Comparison of ENCODE assay signal across 18 mouse cellular contexts in the genomic region with DNA sequence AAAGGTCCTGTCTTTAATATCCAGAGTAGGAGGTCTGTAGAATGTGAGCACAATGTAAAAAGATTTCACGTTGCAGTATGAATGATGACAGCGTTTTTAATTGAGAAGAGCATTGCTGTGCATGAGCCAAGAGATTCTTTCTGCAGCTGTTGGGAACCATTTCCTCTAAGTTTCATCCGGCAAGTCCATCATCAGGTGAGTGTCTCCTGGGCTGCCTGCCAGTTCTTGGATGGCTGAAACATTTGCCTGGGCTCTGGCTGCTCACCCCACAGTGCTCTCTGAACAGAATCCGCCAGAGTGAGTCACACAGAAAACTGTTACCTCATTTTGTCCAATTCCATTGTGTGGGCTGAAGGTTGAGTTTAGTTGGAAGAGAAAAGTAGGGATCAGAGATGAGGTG. TPM values are rescaled to one million over a fixed set of nuclear protein-coding genes. Genes with fewer than 3 reads are reported as not detected.
"Had no signal": no experiment of that assay in that cellular context is flagged by ENCODE, and none has a peak within 500 bp of the region (broad histone marks: within the 10 kb centered on the region; RNA-seq: fewer than 3 reads in every experiment).

No protein-coding gene starts in this region.

- H3K4me3 ChIP-seq: limb, embryonic 12.5 days; midbrain, embryonic 10.5 days; neural tube, embryonic 12.5 days; stomach, embryonic 15.5 days had no signal

- H3K9me3 ChIP-seq: limb, embryonic 12.5 days; midbrain, embryonic 10.5 days; neural tube, embryonic 12.5 days; stomach, embryonic 15.5 days had no signal

- DNase-seq: kidney, adult 2 months; kidney, postnatal 25 days; liver; lung, adult 18-20 months; lung, postnatal 4 days; midbrain, embryonic 14.5 days; right cerebral cortex, postnatal 14 days; thymus, postnatal 4 days had no signal

- H3K4me2 ChIP-seq: limb, embryonic 12.5 days; neural tube, embryonic 12.5 days; stomach, embryonic 15.5 days had no signal

- H3K36me3 ChIP-seq: limb, embryonic 12.5 days; midbrain, embryonic 10.5 days; neural tube, embryonic 12.5 days; stomach, embryonic 15.5 days had no signal

- H3K27ac ChIP-seq: limb, embryonic 12.5 days; liver, embryonic 14.5 days; midbrain, embryonic 10.5 days; neural tube, embryonic 12.5 days; stomach, embryonic 15.5 days had no signal

- H3K9ac ChIP-seq: limb, embryonic 12.5 days; liver, embryonic 14.5 days; neural tube, embryonic 12.5 days; stomach, embryonic 15.5 days had no signal

- H3K27me3 ChIP-seq: neural tube, embryonic 12.5 days; stomach, embryonic 15.5 days had no signal

- H3K4me1 ChIP-seq: limb, embryonic 12.5 days; midbrain, embryonic 10.5 days; neural tube, embryonic 12.5 days; stomach, embryonic 15.5 days had no signal

RNA-seq across cellular contexts. Expression of a gene that starts 11.7 kb away (rescaled TPM):
- total RNA-seq: left cerebral cortex, adult 8-10 months; left cerebral cortex, postnatal 36 days; megakaryocyte, adult 5-6 weeks; neutrophil, adult 5-6 weeks had no signal
- polyA plus RNA-seq: kidney, adult 2 months; limb, embryonic 12.5 days; liver, embryonic 14.5 days; midbrain, embryonic 10.5 days; midbrain, embryonic 14.5 days; spleen, adult 2 months had no signal

RNA-seq across cellular contexts. Expression of a gene that starts 36.8 kb away (rescaled TPM):
- total RNA-seq: megakaryocyte, adult 5-6 weeks; neutrophil, adult 5-6 weeks had no signal
